Mouse (Mus musculus): ENCODE measurements around the gene Bbs4. TPM values are rescaled to one million over a fixed set of nuclear protein-coding genes. Genes with fewer than 3 reads are reported as not detected.

Bbs4 gene
- total and polyA plus RNA-seq, 2 experiments = 0.57 to 2.9 TPM

- no peaks in the 10 kb centered on the region; the same call in 1 of the 2 replicates for H3K79me2 ChIP-seq (ENCODE audit: control insufficient read depth, insufficient read depth, low read length)
- peak overlapping the region; percentile 81 for H3K9ac ChIP-seq (ENCODE audit: low read depth, low read length)
- H3K27me3 ChIP-seq (ENCODE audit: control insufficient read depth, insufficient read depth, low read length) = no peaks in the 10 kb centered on the region
- peak; percentile 24 for DNase-seq (ENCODE audit: extremely low read depth, low read depth, low spot score)
- H3K36me3 ChIP-seq (ENCODE audit: control insufficient read depth, insufficient read depth, low read length) = no peaks in the 10 kb centered on the region
- H3K4me3 ChIP-seq (ENCODE audit: insufficient read depth, low read depth, low read length) = peak overlapping the region; percentile 67
- H3K27ac ChIP-seq (replicated peaks; ENCODE audit: insufficient read depth, low read depth, low read length) = peak overlapping the region; percentile 61
- no peaks in the 10 kb centered on the region; the same call in 1 of the 2 replicates for H3K4me1 ChIP-seq (ENCODE audit: control insufficient read depth, insufficient read depth, low read length)
- 1% methylated on average over 50 of the region's 50 CpGs for WGBS
- TF ChIP-seq CTCF (IDR thresholded peaks at IDR 0.05; ENCODE audit: low read depth, low read length) (no peak), POLR2A (IDR thresholded peaks at IDR 0.05; ENCODE audit: extremely low read depth, insufficient read depth, low read length) (no peak)
These were observed 61.4 kb downstream of the Bbs4 start for GRCm38 (mm10) chr9:59291688-59292492.

- no peaks in the 10 kb centered on the region; the same call in 1 of the 2 replicates for H3K79me2 ChIP-seq (ENCODE audit: control insufficient read depth, insufficient read depth, low read length)
- peak within 1 kb of the TSS; percentile 61 for H3K27ac ChIP-seq (replicated peaks; ENCODE audit: insufficient read depth, low read depth, low read length)
- H3K4me1 ChIP-seq (ENCODE audit: control insufficient read depth, insufficient read depth, low read length) = no peaks in the 10 kb centered on the region
- H3K36me3 ChIP-seq (ENCODE audit: control insufficient read depth, insufficient read depth, low read length) = no peaks in the 10 kb centered on the region
- H3K4me3 ChIP-seq (ENCODE audit: insufficient read depth, low read depth, low read length) = peak within 1 kb of the TSS; percentile 67
- peak within 1 kb of the TSS; percentile 81 for H3K9ac ChIP-seq (ENCODE audit: low read depth, low read length)
- TF ChIP-seq POLR2A (IDR thresholded peaks at IDR 0.05; ENCODE audit: extremely low read depth, insufficient read depth, low read length) (peak; percentile 93), CTCF (IDR thresholded peaks at IDR 0.05; ENCODE audit: low read depth, low read length) (peak; percentile 55)
- no peaks in the 10 kb centered on the region for H3K27me3 ChIP-seq (ENCODE audit: control insufficient read depth, insufficient read depth, low read length)
- peak; percentile 93 for DNase-seq (ENCODE audit: extremely low read depth, low read depth, low spot score)
- under 1% methylated on average over 58 of the region's 58 CpGs for WGBS
These were observed 62.2 kb downstream of the Bbs4 start, which contains the start of gene Adpgk for GRCm38 (mm10) chr9:59290957-59291687. Gene Adpgk (plus strand): TSS chr9:59291558.

- Histone ChIP-seq H3K4me1 (ENCODE audit: control insufficient read depth, insufficient read depth, low read length) (no peaks in the 10 kb centered on the region), H3K36me3 (ENCODE audit: control insufficient read depth, insufficient read depth, low read length) (no peaks in the 10 kb centered on the region), H3K27me3 (ENCODE audit: control insufficient read depth, insufficient read depth, low read length) (no peaks in the 10 kb centered on the region), H3K4me3 (ENCODE audit: insufficient read depth, low read depth, low read length) (no peak overlapping the region), H3K79me2 (ENCODE audit: control insufficient read depth, insufficient read depth, low read length) (no peaks in the 10 kb centered on the region; the same call in 1 of the 2 replicates), H3K27ac (replicated peaks; ENCODE audit: insufficient read depth, low read depth, low read length) (no peak overlapping the region), H3K9ac (ENCODE audit: low read depth, low read length) (no peak overlapping the region)
- 91% methylated on average over 6 of the region's 6 CpGs for WGBS
- TF ChIP-seq POLR2A (IDR thresholded peaks at IDR 0.05; ENCODE audit: extremely low read depth, insufficient read depth, low read length) (no peak), CTCF (IDR thresholded peaks at IDR 0.05; ENCODE audit: low read depth, low read length) (no peak)
- no peak for DNase-seq (ENCODE audit: extremely low read depth, low read depth, low spot score)
These were observed 63.7 kb downstream of the Bbs4 start for GRCm38 (mm10) chr9:59289529-59290115.

DNA sequence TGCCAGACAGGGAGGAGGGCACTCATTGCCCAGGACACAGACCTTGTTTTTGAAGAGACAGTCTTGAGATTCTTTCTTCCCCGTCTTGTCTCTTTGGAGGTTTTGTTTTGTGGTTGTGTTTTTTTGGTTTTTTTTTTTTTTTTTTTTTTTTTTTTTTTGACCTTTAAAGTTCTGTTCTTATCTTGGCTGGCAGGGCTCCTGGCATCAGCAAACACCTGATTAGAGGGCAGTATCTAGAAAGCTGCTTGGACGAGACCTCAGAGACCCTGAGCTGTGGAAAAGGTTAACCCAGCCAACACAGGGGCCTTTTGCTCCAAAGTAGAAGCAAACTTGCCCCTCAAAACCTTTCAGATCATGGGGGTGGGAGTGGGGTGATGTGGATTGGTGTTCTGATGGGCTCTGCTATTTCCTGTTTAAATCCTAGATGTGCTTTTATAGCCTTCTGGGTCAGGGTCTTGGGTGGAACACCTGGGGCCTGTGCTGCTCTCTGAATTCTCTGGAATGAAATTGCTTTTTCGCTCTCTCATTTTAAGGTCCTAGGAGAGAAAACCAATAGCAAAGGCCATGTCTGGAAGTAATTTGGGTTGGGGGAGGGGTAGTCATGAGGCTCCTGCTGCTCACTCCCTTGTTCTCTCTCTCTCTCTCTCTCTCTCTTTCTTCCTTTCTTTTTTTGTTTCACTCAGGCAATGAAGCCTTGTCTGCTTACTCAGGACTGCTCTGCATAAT lies 64.5 kb downstream of the Bbs4 start:
- Histone ChIP-seq H3K9ac (ENCODE audit: low read depth, low read length) (no peak overlapping the region), H3K4me1 (ENCODE audit: control insufficient read depth, insufficient read depth, low read length) (no peaks in the 10 kb centered on the region), H3K79me2 (ENCODE audit: control insufficient read depth, insufficient read depth, low read length) (no peaks in the 10 kb centered on the region; the same call in 1 of the 2 replicates), H3K27me3 (ENCODE audit: control insufficient read depth, insufficient read depth, low read length) (no peaks in the 10 kb centered on the region), H3K36me3 (ENCODE audit: control insufficient read depth, insufficient read depth, low read length) (no peaks in the 10 kb centered on the region), H3K27ac (replicated peaks; ENCODE audit: insufficient read depth, low read depth, low read length) (no peak overlapping the region), H3K4me3 (ENCODE audit: insufficient read depth, low read depth, low read length) (no peak overlapping the region)
- WGBS = 84% methylated on average over 3 of the region's 3 CpGs
- DNase-seq (ENCODE audit: extremely low read depth, low read depth, low spot score) = no peak
- no peak for TF ChIP-seq CTCF (IDR thresholded peaks at IDR 0.05; ENCODE audit: low read depth, low read length)
- no peak for TF ChIP-seq POLR2A (IDR thresholded peaks at IDR 0.05; ENCODE audit: extremely low read depth, insufficient read depth, low read length)

- Histone ChIP-seq H3K27ac (replicated peaks; ENCODE audit: insufficient read depth, low read depth, low read length) (no peak overlapping the region), H3K27me3 (ENCODE audit: control insufficient read depth, insufficient read depth, low read length) (no peaks in the 10 kb centered on the region), H3K4me3 (ENCODE audit: insufficient read depth, low read depth, low read length) (no peak overlapping the region), H3K36me3 (ENCODE audit: control insufficient read depth, insufficient read depth, low read length) (no peaks in the 10 kb centered on the region), H3K9ac (ENCODE audit: low read depth, low read length) (no peak overlapping the region), H3K4me1 (ENCODE audit: control insufficient read depth, insufficient read depth, low read length) (no peaks in the 10 kb centered on the region), H3K79me2 (ENCODE audit: control insufficient read depth, insufficient read depth, low read length) (no peaks in the 10 kb centered on the region; the same call in 1 of the 2 replicates)
- no peak for TF ChIP-seq POLR2A (IDR thresholded peaks at IDR 0.05; ENCODE audit: extremely low read depth, insufficient read depth, low read length)
- no peak for TF ChIP-seq CTCF (IDR thresholded peaks at IDR 0.05; ENCODE audit: low read depth, low read length)
- WGBS = 88% methylated on average over 5 of the region's 5 CpGs
- DNase-seq (ENCODE audit: extremely low read depth, low read depth, low spot score) = no peak
These were observed 65.2 kb downstream of the Bbs4 start for GRCm38 (mm10) chr9:59288058-59288457.
